Mouse (Mus musculus): ENCODE results near the gene Ficd. TPM values are rescaled to one million over a fixed set of nuclear protein-coding genes. Genes with fewer than 3 reads are reported as not detected.
A peak's percentile ranks its signal among the peaks of the same experiment; 100 is the strongest.
"Not testable (repeated sequence)": the region's sequence is repeated elsewhere in the genome, so short reads cannot be mapped to it uniquely, and the experiment has no call there.

Ficd gene
- polyA plus RNA-seq, 1 experiment = 4.7 TPM

- no peak overlapping the region for H3K4me3 ChIP-seq (ENCODE audit: low read depth, low read length)
- H3K27ac ChIP-seq (ENCODE audit: insufficient read depth, low read depth, low read length) = no peak overlapping the region
- TF ChIP-seq POLR2A (IDR thresholded peaks at IDR 0.05; ENCODE audit: low read depth, low read length) = no peak
- no peak for TF ChIP-seq CTCF (IDR thresholded peaks at IDR 0.05; ENCODE audit: extremely low read depth, insufficient read length, insufficient replicate concordance, low read depth, low read length)
- 89% methylated on average over 5 of the region's 5 CpGs for WGBS
- H3K27me3 ChIP-seq (ENCODE audit: control insufficient read depth, insufficient read depth, low read length) = 0 out of 2 replicates have a peak, but pooled peaks cover 6% of the 10 kb centered on the region
- H3K36me3 ChIP-seq (ENCODE audit: control insufficient read depth, insufficient read depth, low read length) = peaks cover 20% of the 10 kb centered on the region
- H3K4me1 ChIP-seq (ENCODE audit: control insufficient read depth, insufficient read depth, insufficient read length, low read length) = peaks cover 10% of the 10 kb centered on the region; the same call in 1 of the 2 replicates
These were observed 45.2 kb downstream of the Ficd start for GRCm38 (mm10) chr5:113780763-113781162.

GRCm38 (mm10) chr5:113781254-113781653 lies 45.7 kb downstream of the Ficd start:
- Histone ChIP-seq H3K27me3 (ENCODE audit: control insufficient read depth, insufficient read depth, low read length) (0 out of 2 replicates have a peak, but pooled peaks cover 6% of the 10 kb centered on the region), H3K4me1 (ENCODE audit: control insufficient read depth, insufficient read depth, insufficient read length, low read length) (peaks cover 6% of the 10 kb centered on the region; the same call in 1 of the 2 replicates), H3K36me3 (ENCODE audit: control insufficient read depth, insufficient read depth, low read length) (peaks cover 15% of the 10 kb centered on the region), H3K27ac (ENCODE audit: insufficient read depth, low read depth, low read length) (no peak overlapping the region), H3K4me3 (ENCODE audit: low read depth, low read length) (no peak overlapping the region)
- TF ChIP-seq POLR2A (IDR thresholded peaks at IDR 0.05; ENCODE audit: low read depth, low read length) = no peak
- no peak for TF ChIP-seq CTCF (IDR thresholded peaks at IDR 0.05; ENCODE audit: extremely low read depth, insufficient read length, insufficient replicate concordance, low read depth, low read length)
- WGBS = 73% methylated on average over 7 of the region's 7 CpGs

- H3K27me3 ChIP-seq (ENCODE audit: control insufficient read depth, insufficient read depth, low read length) = 0 out of 2 replicates have a peak, but pooled peaks cover 6% of the 10 kb centered on the region
- H3K36me3 ChIP-seq (ENCODE audit: control insufficient read depth, insufficient read depth, low read length) = peaks cover 10% of the 10 kb centered on the region
- TF ChIP-seq POLR2A (IDR thresholded peaks at IDR 0.05; ENCODE audit: low read depth, low read length) (no peak), CTCF (IDR thresholded peaks at IDR 0.05; ENCODE audit: extremely low read depth, insufficient read length, insufficient replicate concordance, low read depth, low read length) (no peak)
- no peak overlapping the region for H3K27ac ChIP-seq (ENCODE audit: insufficient read depth, low read depth, low read length)
- 0 out of 2 replicates have a peak, but pooled peaks cover 3% of the 10 kb centered on the region for H3K4me1 ChIP-seq (ENCODE audit: control insufficient read depth, insufficient read depth, insufficient read length, low read length)
- 71% methylated on average over 7 of the region's 7 CpGs for whole genome bisulfite sequencing
- no peak overlapping the region for H3K4me3 ChIP-seq (ENCODE audit: low read depth, low read length)
These were observed 46.3 kb downstream of the Ficd start for GRCm38 (mm10) chr5:113781875-113782274.

GRCm38 (mm10) chr5:113782624-113783023 lies 47.0 kb downstream of the Ficd start:
- Histone ChIP-seq H3K4me3 (ENCODE audit: low read depth, low read length) (no peak overlapping the region), H3K4me1 (ENCODE audit: control insufficient read depth, insufficient read depth, insufficient read length, low read length) (no peaks in the 10 kb centered on the region), H3K27ac (ENCODE audit: insufficient read depth, low read depth, low read length) (no peak overlapping the region), H3K36me3 (ENCODE audit: control insufficient read depth, insufficient read depth, low read length) (0 out of 2 replicates have a peak, but pooled peaks cover 6% of the 10 kb centered on the region), H3K27me3 (ENCODE audit: control insufficient read depth, insufficient read depth, low read length) (0 out of 2 replicates have a peak, but pooled peaks cover 6% of the 10 kb centered on the region)
- WGBS = 78% methylated on average over 7 of the region's 7 CpGs
- TF ChIP-seq CTCF (IDR thresholded peaks at IDR 0.05; ENCODE audit: extremely low read depth, insufficient read length, insufficient replicate concordance, low read depth, low read length) = no peak
- no peak for TF ChIP-seq POLR2A (IDR thresholded peaks at IDR 0.05; ENCODE audit: low read depth, low read length)

GRCm38 (mm10) chr5:113783581-113784001 lies 48.0 kb downstream of the Ficd start:
- Histone ChIP-seq H3K4me1 (ENCODE audit: control insufficient read depth, insufficient read depth, insufficient read length, low read length) (no peaks in the 10 kb centered on the region), H3K27ac (ENCODE audit: insufficient read depth, low read depth, low read length) (peak overlapping the region; percentile 49), H3K36me3 (ENCODE audit: control insufficient read depth, insufficient read depth, low read length) (no peaks in the 10 kb centered on the region), H3K27me3 (ENCODE audit: control insufficient read depth, insufficient read depth, low read length) (0 out of 2 replicates have a peak, but pooled peaks cover 6% of the 10 kb centered on the region), H3K4me3 (ENCODE audit: low read depth, low read length) (no peak overlapping the region)
- TF ChIP-seq POLR2A (IDR thresholded peaks at IDR 0.05; ENCODE audit: low read depth, low read length) (no peak), CTCF (IDR thresholded peaks at IDR 0.05; ENCODE audit: extremely low read depth, insufficient read length, insufficient replicate concordance, low read depth, low read length) (no peak)
- 13% methylated on average over 12 of the region's 12 CpGs for WGBS

- 32% methylated on average over 3 of the region's 3 CpGs for WGBS
- not testable (repeated sequence) for H3K4me3 ChIP-seq (ENCODE audit: low read depth, low read length); H3K4me1 ChIP-seq (ENCODE audit: control insufficient read depth, insufficient read depth, insufficient read length, low read length); H3K27me3 ChIP-seq (ENCODE audit: control insufficient read depth, insufficient read depth, low read length); H3K36me3 ChIP-seq (ENCODE audit: control insufficient read depth, insufficient read depth, low read length)
- peak overlapping the region; percentile 49 for H3K27ac ChIP-seq (ENCODE audit: insufficient read depth, low read depth, low read length)
These were observed 48.5 kb downstream of the Ficd start for GRCm38 (mm10) chr5:113784104-113784503.

GRCm38 (mm10) chr5:113786985-113787384 lies 51.4 kb downstream of the Ficd start:
- Histone ChIP-seq H3K4me3 (ENCODE audit: low read depth, low read length) (no peak overlapping the region), H3K36me3 (ENCODE audit: control insufficient read depth, insufficient read depth, low read length) (no peaks in the 10 kb centered on the region), H3K27me3 (ENCODE audit: control insufficient read depth, insufficient read depth, low read length) (0 out of 2 replicates have a peak, but pooled peaks cover 6% of the 10 kb centered on the region), H3K27ac (ENCODE audit: insufficient read depth, low read depth, low read length) (no peak overlapping the region), H3K4me1 (ENCODE audit: control insufficient read depth, insufficient read depth, insufficient read length, low read length) (peaks cover 9% of the 10 kb centered on the region)
- TF ChIP-seq POLR2A (IDR thresholded peaks at IDR 0.05; ENCODE audit: low read depth, low read length) (no peak), CTCF (IDR thresholded peaks at IDR 0.05; ENCODE audit: extremely low read depth, insufficient read length, insufficient replicate concordance, low read depth, low read length) (no peak)
- 67% methylated on average over 5 of the region's 5 CpGs for WGBS

Measured in small intestine, adult 2 months (tissue).